Comparison of ENCODE assay signal across 8 mouse cellular contexts in the genomic region with DNA sequence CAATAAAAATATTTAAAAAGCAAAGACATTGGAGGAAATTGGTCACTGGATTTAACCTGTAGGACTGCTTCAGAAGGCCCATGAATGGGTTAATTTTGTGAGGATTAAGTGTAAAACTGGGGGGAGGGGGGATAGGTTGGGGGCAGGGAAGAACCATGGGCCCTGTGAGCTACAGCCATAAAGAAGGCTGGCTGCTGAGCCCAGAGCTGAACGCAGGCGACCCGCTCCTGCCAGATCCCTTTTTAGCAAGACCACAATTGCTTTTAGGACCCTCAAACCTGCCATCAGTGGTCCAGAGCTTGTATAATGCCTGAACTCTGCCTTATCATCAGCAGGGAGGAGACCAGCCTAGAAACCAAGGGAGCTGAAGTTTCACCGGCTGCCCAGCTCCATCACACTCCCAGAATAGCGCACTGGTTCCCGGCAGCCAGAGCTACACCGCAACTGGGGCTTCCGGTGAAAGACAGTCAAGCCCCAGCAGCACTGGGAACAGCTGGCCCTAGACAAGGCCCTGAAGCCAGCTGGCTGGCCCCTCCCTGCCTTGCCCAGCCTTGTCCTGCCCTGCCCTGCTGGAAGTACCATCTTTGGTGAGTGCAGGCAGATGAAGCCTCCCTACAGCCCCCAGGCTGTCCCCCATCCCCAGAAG. TPM values are rescaled to one million over a fixed set of nuclear protein-coding genes. Genes with fewer than 3 reads are reported as not detected.
DNase-seq lines count a peak whose midpoint lies in the region; ATAC-seq and TF ChIP-seq lines count a peak whose summit lies in the region.

No protein-coding gene starts in this region.

- no peak for TF ChIP-seq EP300 in ES-Bruce4 (IDR thresholded peaks at IDR 0.05; ENCODE audit: insufficient read depth, low read depth, low read length)

- 4% methylated on average over 8 of the region's 8 CpGs for WGBS in forebrain, embryonic 11.5 days
- 12% methylated on average over 8 of the region's 8 CpGs for WGBS in forebrain, embryonic 15.5 days
- WGBS in heart, embryonic 11.5 days (ENCODE audit: insufficient replicate concordance), result 3% methylated on average over 8 of the region's 8 CpGs
- WGBS in liver, embryonic 12.5 days (ENCODE audit: insufficient replicate concordance), result 13% methylated on average over 8 of the region's 8 CpGs

- H3K36me3 ChIP-seq in forebrain, embryonic 11.5 days (ENCODE audit: control insufficient read depth, insufficient read depth, low read length), result no peaks in the 10 kb centered on the region
- H3K36me3 ChIP-seq in forebrain, embryonic 15.5 days, result no peaks in the 10 kb centered on the region
- no peaks in the 10 kb centered on the region for H3K36me3 ChIP-seq in ES-Bruce4 (ENCODE audit: control insufficient read depth, insufficient read depth, low read length, poor library complexity, severe bottlenecking)
- H3K36me3 ChIP-seq in heart, embryonic 11.5 days (ENCODE audit: control insufficient read depth, insufficient read depth, low read length), result no peaks in the 10 kb centered on the region
- no peaks in the 10 kb centered on the region for H3K36me3 ChIP-seq in liver, embryonic 12.5 days

- peak; percentile 66 for DNase-seq in forebrain, embryonic 11.5 days (ENCODE audit: low spot score)
- no peak for DNase-seq in layer of hippocampus, postnatal 14 days (ENCODE audit: low spot score in 2 of 2)
- DNase-seq in spleen, postnatal 36 days (ENCODE audit: low spot score in 2 of 2), result no peak
- no peak for DNase-seq in thymus, adult 18-20 months

- H3K9me3 ChIP-seq in forebrain, embryonic 11.5 days (ENCODE audit: control insufficient read depth, low read length), result no peaks in the 10 kb centered on the region; the same call in 1 of the 2 replicates
- H3K9me3 ChIP-seq in forebrain, embryonic 15.5 days, result no peaks in the 10 kb centered on the region; the same call in 1 of the 2 replicates
- peaks cover 7% of the 10 kb centered on the region for H3K9me3 ChIP-seq in ES-Bruce4 (replicated peaks; ENCODE audit: control insufficient read depth, insufficient read depth, low read length, poor library complexity, severe bottlenecking)
- H3K9me3 ChIP-seq in heart, embryonic 11.5 days (replicated peaks; ENCODE audit: control insufficient read depth, low read length), result peaks cover 2% of the 10 kb centered on the region; the same call in 1 of the 2 replicates
- no peaks in the 10 kb centered on the region for H3K9me3 ChIP-seq in liver, embryonic 12.5 days (replicated peaks)

- H3K27me3 ChIP-seq in forebrain, embryonic 11.5 days (ENCODE audit: control insufficient read depth, insufficient read depth, low read length), result 0 out of 2 replicates have a peak, but pooled peaks cover 2% of the 10 kb centered on the region
- no peaks in the 10 kb centered on the region for H3K27me3 ChIP-seq in forebrain, embryonic 15.5 days
- H3K27me3 ChIP-seq in ES-Bruce4 (ENCODE audit: control insufficient read depth, insufficient read depth, low read length, poor library complexity, severe bottlenecking), result no peaks in the 10 kb centered on the region
- no peaks in the 10 kb centered on the region for H3K27me3 ChIP-seq in heart, embryonic 11.5 days (ENCODE audit: control insufficient read depth, insufficient read depth, low read length)
- peaks cover 8% of the 10 kb centered on the region for H3K27me3 ChIP-seq in liver, embryonic 12.5 days (replicated peaks)

- no peak for TF ChIP-seq CTCF in ES-Bruce4 (IDR thresholded peaks at IDR 0.05; ENCODE audit: low read depth, low read length)

- H3K9ac ChIP-seq in forebrain, embryonic 11.5 days (ENCODE audit: low read length), result peak overlapping the region; percentile 57; the same call in 1 of the 2 replicates
- H3K9ac ChIP-seq in forebrain, embryonic 15.5 days (replicated peaks), result no peak overlapping the region
- peak overlapping the region; percentile 37 for H3K9ac ChIP-seq in ES-Bruce4 (ENCODE audit: low read depth, poor library complexity, severe bottlenecking)
- peak overlapping the region; percentile 60 for H3K9ac ChIP-seq in heart, embryonic 11.5 days (ENCODE audit: low read depth, low read length)
- H3K9ac ChIP-seq in liver, embryonic 12.5 days, result no peak overlapping the region

- H3K4me3 ChIP-seq in forebrain, embryonic 11.5 days (ENCODE audit: low read depth, low read length), result no peak overlapping the region
- H3K4me3 ChIP-seq in forebrain, embryonic 15.5 days, result no peak overlapping the region
- H3K4me3 ChIP-seq in ES-Bruce4 (ENCODE audit: low read depth, low read length), result peak overlapping the region; percentile 15; the same call in 1 of the 2 replicates
- no peak overlapping the region for H3K4me3 ChIP-seq in heart, embryonic 11.5 days (ENCODE audit: low read depth, low read length)
- no peak overlapping the region for H3K4me3 ChIP-seq in liver, embryonic 12.5 days

- TF ChIP-seq POLR2A in ES-Bruce4 (IDR thresholded peaks at IDR 0.05; ENCODE audit: insufficient read depth, low read length), result no peak

- H3K4me2 ChIP-seq in forebrain, embryonic 11.5 days (ENCODE audit: low read depth, low read length, severe bottlenecking), result 0 out of 2 replicates have a peak overlapping the region, but pooled peaks have one; percentile 29
- H3K4me2 ChIP-seq in forebrain, embryonic 15.5 days (replicated peaks), result no peak overlapping the region
- H3K4me2 ChIP-seq in heart, embryonic 11.5 days, result peak overlapping the region; percentile 45
- H3K4me2 ChIP-seq in liver, embryonic 12.5 days, result peak overlapping the region; percentile 35; the same call in 1 of the 2 replicates

- peak overlapping the region; percentile 64; the same call in 1 of the 2 replicates for H3K27ac ChIP-seq in forebrain, embryonic 11.5 days (ENCODE audit: low read depth, low read length)
- H3K27ac ChIP-seq in forebrain, embryonic 15.5 days (replicated peaks), result no peak overlapping the region
- peak overlapping the region; percentile 37 for H3K27ac ChIP-seq in ES-Bruce4 (ENCODE audit: insufficient read depth, low read length)
- peak overlapping the region; percentile 77 for H3K27ac ChIP-seq in heart, embryonic 11.5 days (ENCODE audit: low read depth, low read length)
- H3K27ac ChIP-seq in liver, embryonic 12.5 days, result no peak overlapping the region

- no peak for ATAC-seq in forebrain, embryonic 11.5 days (replicated peaks; ENCODE audit: low FRiP score)
- no peak for ATAC-seq in forebrain, embryonic 15.5 days (replicated peaks)
- ATAC-seq in heart, embryonic 11.5 days (replicated peaks; ENCODE audit: insufficient number of reproducible peaks, low FRiP score, low TSS enrichment), result peak; percentile 47
- ATAC-seq in liver, embryonic 12.5 days, result peak; percentile 57

- H3K4me1 ChIP-seq in forebrain, embryonic 11.5 days (replicated peaks; ENCODE audit: control insufficient read depth, insufficient read depth, low read length), result peaks cover 2% of the 10 kb centered on the region; the same call in 1 of the 2 replicates
- 0 out of 2 replicates have a peak, but pooled peaks cover 4% of the 10 kb centered on the region for H3K4me1 ChIP-seq in forebrain, embryonic 15.5 days
- peaks cover 6% of the 10 kb centered on the region for H3K4me1 ChIP-seq in ES-Bruce4 (ENCODE audit: control insufficient read depth, insufficient read depth, low read length)
- peaks cover 8% of the 10 kb centered on the region for H3K4me1 ChIP-seq in heart, embryonic 11.5 days (ENCODE audit: control insufficient read depth, insufficient read depth, low read length)
- H3K4me1 ChIP-seq in liver, embryonic 12.5 days, result peaks cover 29% of the 10 kb centered on the region

RNA-seq across cellular contexts. Expression of a gene that starts 7.0 kb away (rescaled TPM):
- 14.1 and 14.4 TPM in 2 replicates for polyA plus RNA-seq in forebrain, embryonic 11.5 days (2014; fragmentation: Nextera tagmentation; extraction: Ambion mirVana)
- 6.0 and 6.2 TPM in 2 replicates for polyA plus RNA-seq in forebrain, embryonic 15.5 days (2015; fragmentation: Nextera tagmentation; extraction: Ambion mirVana)
- 48.8 and 57.0 TPM in 2 replicates for polyA plus RNA-seq in ES-Bruce4 (2011; ENCODE audit: insufficient read depth, insufficient read length, low read depth, missing spikeins)
- polyA plus RNA-seq in heart, embryonic 11.5 days (2014; fragmentation: Nextera tagmentation; extraction: Ambion mirVana), result 21.8 and 23.0 TPM in 2 replicates
- 14.3 TPM in 2 replicates for polyA plus RNA-seq in liver, embryonic 12.5 days (2016; fragmentation: Nextera tagmentation; extraction: Ambion mirVana)
- 1 to 10 TPM; 4.7 to 6.0 TPM for total RNA-seq in layer of hippocampus, postnatal 14 days (2021)

RNA-seq across cellular contexts. Expression of a gene that starts 45.2 kb away (rescaled TPM):
- polyA plus RNA-seq in forebrain, embryonic 11.5 days (2014; fragmentation: Nextera tagmentation; extraction: Ambion mirVana), result not detected in 2 replicates
- polyA plus RNA-seq in forebrain, embryonic 15.5 days (2015; fragmentation: Nextera tagmentation; extraction: Ambion mirVana), result not detected in 2 replicates
- polyA plus RNA-seq in ES-Bruce4 (2011; ENCODE audit: insufficient read depth, insufficient read length, low read depth, missing spikeins), result not detected in 2 replicates
- 0.27 TPM in 1 of 2 replicates, not detected in the other for polyA plus RNA-seq in heart, embryonic 11.5 days (2014; fragmentation: Nextera tagmentation; extraction: Ambion mirVana)
- not detected in 2 replicates for polyA plus RNA-seq in liver, embryonic 12.5 days (2016; fragmentation: Nextera tagmentation; extraction: Ambion mirVana)
- not detected for total RNA-seq in layer of hippocampus, postnatal 14 days (2021)

RNA-seq across cellular contexts. Expression of a gene that starts 45.9 kb away (rescaled TPM):
- 0.35 and 0.64 TPM in 2 replicates for polyA plus RNA-seq in forebrain, embryonic 11.5 days (2014; fragmentation: Nextera tagmentation; extraction: Ambion mirVana)
- polyA plus RNA-seq in forebrain, embryonic 15.5 days (2015; fragmentation: Nextera tagmentation; extraction: Ambion mirVana), result 0.46 and 0.88 TPM in 2 replicates
- 0.78 and 2.3 TPM in 2 replicates for polyA plus RNA-seq in ES-Bruce4 (2011; ENCODE audit: insufficient read depth, insufficient read length, low read depth, missing spikeins)
- polyA plus RNA-seq in heart, embryonic 11.5 days (2014; fragmentation: Nextera tagmentation; extraction: Ambion mirVana), result 0.84 and 1.4 TPM in 2 replicates
- 3.7 and 4.6 TPM in 2 replicates for polyA plus RNA-seq in liver, embryonic 12.5 days (2016; fragmentation: Nextera tagmentation; extraction: Ambion mirVana)
- 1 to 10 TPM in 1 of 2 experiments, under 1 TPM in 1; 0.19 to 1.1 TPM for total RNA-seq in layer of hippocampus, postnatal 14 days (2021)

RNA-seq across cellular contexts. Expression of a gene that starts 48.2 kb away (rescaled TPM):
- 42.2 and 47.3 TPM in 2 replicates for polyA plus RNA-seq in forebrain, embryonic 11.5 days (2014; fragmentation: Nextera tagmentation; extraction: Ambion mirVana)
- polyA plus RNA-seq in forebrain, embryonic 15.5 days (2015; fragmentation: Nextera tagmentation; extraction: Ambion mirVana), result 26.4 and 29.7 TPM in 2 replicates
- 0.93 TPM in 1 of 2 replicates, not detected in the other for polyA plus RNA-seq in ES-Bruce4 (2011; ENCODE audit: insufficient read depth, insufficient read length, low read depth, missing spikeins)
- 0.09 TPM in 1 of 2 replicates, not detected in the other for polyA plus RNA-seq in heart, embryonic 11.5 days (2014; fragmentation: Nextera tagmentation; extraction: Ambion mirVana)
- not detected in 2 replicates for polyA plus RNA-seq in liver, embryonic 12.5 days (2016; fragmentation: Nextera tagmentation; extraction: Ambion mirVana)
- 10 to 100 TPM; 31.5 to 34.9 TPM for total RNA-seq in layer of hippocampus, postnatal 14 days (2021)

Comparison
In these comparisons a context has a peak if more than half of its experiments do, and no peak if none do; other contexts are left out.
1. H3K27ac ChIP-seq: peak in forebrain, embryonic 11.5 days (single experiment), ES-Bruce4 (single experiment) and heart, embryonic 11.5 days (single experiment); none in forebrain, embryonic 15.5 days (single experiment) and liver, embryonic 12.5 days (single experiment).
2. H3K9ac ChIP-seq: peak in forebrain, embryonic 11.5 days (single experiment), ES-Bruce4 (single experiment) and heart, embryonic 11.5 days (single experiment); none in forebrain, embryonic 15.5 days (single experiment) and liver, embryonic 12.5 days (single experiment).
3. ATAC-seq: peak in heart, embryonic 11.5 days (single experiment) and liver, embryonic 12.5 days (single experiment); none in forebrain, embryonic 11.5 days (single experiment) and forebrain, embryonic 15.5 days (single experiment).